ENCODE assay signal across 19 mouse cellular contexts in the genomic region with DNA sequence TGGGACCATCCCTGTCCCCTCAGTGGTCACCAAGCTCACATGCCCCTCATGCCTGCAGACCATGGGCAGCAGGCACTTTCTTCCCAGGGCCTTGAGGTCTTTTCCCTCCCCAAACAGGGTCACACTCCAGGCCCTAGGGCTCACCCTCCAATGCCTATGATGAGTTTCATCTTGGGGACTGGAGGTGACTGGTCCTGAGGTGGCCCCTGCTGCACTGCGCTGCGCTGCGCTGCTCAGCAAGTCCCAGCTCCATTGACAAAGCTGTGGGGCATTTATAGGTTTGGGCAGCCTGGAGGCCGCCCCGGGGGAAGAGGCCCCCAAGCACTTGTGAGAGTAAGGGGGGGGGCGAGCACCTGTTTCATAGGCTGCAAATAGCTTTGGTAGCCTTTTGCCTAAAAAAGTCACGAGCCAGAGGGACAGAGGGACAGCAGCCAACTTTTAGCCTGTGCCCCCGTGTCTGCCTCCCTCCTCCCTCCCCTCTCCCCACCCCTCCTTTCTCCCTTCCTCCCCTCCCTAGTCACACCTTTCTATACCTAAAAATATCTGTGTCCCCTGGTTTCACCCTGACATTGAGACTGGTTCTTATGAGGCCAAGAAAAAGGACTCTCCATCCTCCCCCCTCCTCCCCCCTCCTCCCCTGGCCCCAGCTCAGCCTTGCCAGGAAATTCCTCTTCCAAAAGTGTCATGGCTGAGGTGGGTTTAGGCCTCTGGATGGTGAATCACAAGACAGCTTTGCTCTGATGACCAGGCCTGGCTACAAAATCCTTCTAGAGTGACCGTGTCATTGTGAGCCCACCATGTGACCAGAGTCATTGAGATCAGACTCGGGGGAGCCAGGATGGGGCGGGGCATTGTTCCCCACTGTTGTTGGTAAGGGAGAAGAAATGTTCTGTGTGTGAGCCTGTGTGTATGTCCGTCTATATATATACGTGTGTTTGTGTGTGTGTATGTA. TPM values are rescaled to one million over a fixed set of nuclear protein-coding genes. Genes with fewer than 3 reads are reported as not detected.
DNase-seq lines count a peak whose midpoint lies in the region; ATAC-seq lines count a peak whose summit lies in the region.
"Had no signal": no experiment of that assay in that cellular context is flagged by ENCODE, and none has a peak within 500 bp of the region (broad histone marks: within the 10 kb centered on the region; RNA-seq: fewer than 3 reads in every experiment).

Gene Nmrk2 (minus strand): TSS at position 245 of the 952 bp plus-strand sequence.

- peak within 1 kb of the TSS; percentile 40; the same call in 1 of the 2 replicates for H3K27ac ChIP-seq in liver, embryonic 13.5 days
- H3K27ac ChIP-seq in embryonic facial prominence, embryonic 15.5 days (replicated peaks), result no peak within 1 kb of the TSS
- H3K27ac ChIP-seq: midbrain, embryonic 13.5 days; stomach, embryonic 15.5 days had no signal

- no peak for ATAC-seq in liver, embryonic 13.5 days (ENCODE audit: low read depth)
- 0 out of 2 replicates have a peak, but pooled peaks have one; percentile 16 for ATAC-seq in embryonic facial prominence, embryonic 15.5 days (ENCODE audit: insufficient number of reproducible peaks, low FRiP score, low TSS enrichment, low read depth)
- no peak for ATAC-seq in monocyte, adult 5-6 weeks (replicated peaks; ENCODE audit: insufficient number of reproducible peaks, low FRiP score, low TSS enrichment, poor library complexity, severe bottlenecking)
- ATAC-seq: midbrain, embryonic 13.5 days had no signal

- H3K4me2 ChIP-seq in liver, embryonic 13.5 days, result no peak within 1 kb of the TSS
- H3K4me2 ChIP-seq in embryonic facial prominence, embryonic 15.5 days (replicated peaks), result no peak within 1 kb of the TSS
- H3K4me2 ChIP-seq: midbrain, embryonic 13.5 days; stomach, embryonic 15.5 days had no signal

- H3K4me3 ChIP-seq in liver, embryonic 13.5 days (replicated peaks), result no peak within 1 kb of the TSS
- no peak within 1 kb of the TSS for H3K4me3 ChIP-seq in embryonic facial prominence, embryonic 15.5 days (replicated peaks)
- H3K4me3 ChIP-seq: midbrain, embryonic 13.5 days; stomach, embryonic 15.5 days had no signal

- 62% methylated on average over 13 of the region's 13 CpGs for WGBS in liver, embryonic 13.5 days (ENCODE audit: insufficient replicate concordance)
- WGBS in embryonic facial prominence, embryonic 15.5 days, result 49% methylated on average over 13 of the region's 13 CpGs

- H3K27me3 ChIP-seq in liver, embryonic 13.5 days, result peaks cover 42% of the 10 kb centered on the region
- H3K27me3 ChIP-seq in embryonic facial prominence, embryonic 15.5 days, result peaks cover 9% of the 10 kb centered on the region; the same call in 1 of the 2 replicates
- H3K27me3 ChIP-seq: stomach, embryonic 15.5 days had no signal

- intact Hi-C loops in gastrocnemius, postnatal 36 days (cut with DNase I), result no loop called here
- intact Hi-C loops in heart, postnatal 10 days (cut with DNase I), result no loop called here

- no peak for DNase-seq in liver, embryonic 13.5 days
- DNase-seq in liver, result no peak
- DNase-seq in gastrocnemius, postnatal 36 days, result peak; percentile 37 to 52
- peak; percentile 77 to 82 for DNase-seq in heart, postnatal 10 days
- no peak for DNase-seq in cerebellum, postnatal 25 days
- no peak for DNase-seq in layer of hippocampus, postnatal 25 days (ENCODE audit: extremely low spot score in 1 of 2, low spot score in 1 of 2)
- DNase-seq: cerebellum, adult 11-12 months; embryo, embryonic 11 days; kidney, adult 8-10 months; kidney, postnatal 4 days; lung, postnatal 10 days; thymus, postnatal 4 days had no signal

- H3K4me1 ChIP-seq in liver, embryonic 13.5 days (replicated peaks), result peaks cover 24% of the 10 kb centered on the region
- no peaks in the 10 kb centered on the region for H3K4me1 ChIP-seq in embryonic facial prominence, embryonic 15.5 days
- H3K4me1 ChIP-seq: midbrain, embryonic 13.5 days; stomach, embryonic 15.5 days had no signal

- no peaks in the 10 kb centered on the region for H3K9me3 ChIP-seq in liver, embryonic 13.5 days (replicated peaks)
- H3K9me3 ChIP-seq in embryonic facial prominence, embryonic 15.5 days (replicated peaks), result no peaks in the 10 kb centered on the region
- H3K9me3 ChIP-seq: midbrain, embryonic 13.5 days; stomach, embryonic 15.5 days had no signal

- H3K9ac ChIP-seq in liver, embryonic 13.5 days, result no peak within 1 kb of the TSS
- H3K9ac ChIP-seq in embryonic facial prominence, embryonic 15.5 days, result no peak within 1 kb of the TSS
- H3K9ac ChIP-seq: midbrain, embryonic 13.5 days; stomach, embryonic 15.5 days had no signal

- no peaks in the 10 kb centered on the region for H3K36me3 ChIP-seq in liver, embryonic 13.5 days
- no peaks in the 10 kb centered on the region for H3K36me3 ChIP-seq in embryonic facial prominence, embryonic 15.5 days
- H3K36me3 ChIP-seq: stomach, embryonic 15.5 days had no signal

RNA-seq across cellular contexts. Expression of gene Nmrk2, which starts in this region (rescaled TPM):
- not detected in 2 replicates for polyA plus RNA-seq in liver, embryonic 13.5 days (2015; fragmentation: Nextera tagmentation; extraction: Ambion mirVana)
- 0.36 and 0.54 TPM in 2 replicates for polyA plus RNA-seq in embryonic facial prominence, embryonic 15.5 days (2015; fragmentation: Nextera tagmentation; extraction: Ambion mirVana)
- total RNA-seq in gastrocnemius, postnatal 36 days (2021), result 10 to 100 TPM; 44.9 to 76.8 TPM
- total RNA-seq in heart, postnatal 10 days (2021), result 10 to 100 TPM; 11.6 to 16.5 TPM
- total RNA-seq in monocyte, adult 5-6 weeks (2017), result not detected in 3 replicates
- total RNA-seq in layer of hippocampus, postnatal 25 days (2021), result under 1 TPM; 0.19 to 0.20 TPM
- total RNA-seq: adrenal gland, adult 18-20 months; hematopoietic stem cell, adult 5-6 weeks had no signal
- polyA plus RNA-seq: liver, adult 2 months had no signal

Comparison
In these comparisons a context has a peak if more than half of its experiments do, and no peak if none do; other contexts are left out.
1. RNA of gene Nmrk2 (total RNA-seq): 44.9 to 76.8 TPM in gastrocnemius, postnatal 36 days and 11.6 to 16.5 TPM in heart, postnatal 10 days; 0.19 to 0.20 TPM in layer of hippocampus, postnatal 25 days and not detected in monocyte, adult 5-6 weeks; every median in the first group is over 10 times any median in the second.
2. Peak in ATAC-seq in embryonic facial prominence, embryonic 15.5 days; RNA of the gene not detected or under 1 TPM.
3. DNase-seq: peak in gastrocnemius, postnatal 36 days (2 of 2) and heart, postnatal 10 days (2 of 2); none in liver, embryonic 13.5 days (single experiment), liver (single experiment), cerebellum, postnatal 25 days (0 of 2) and layer of hippocampus, postnatal 25 days (0 of 2).